Mouse (Mus musculus): ENCODE results near the gene Sphk1.

Gene Sphk1

DNA sequence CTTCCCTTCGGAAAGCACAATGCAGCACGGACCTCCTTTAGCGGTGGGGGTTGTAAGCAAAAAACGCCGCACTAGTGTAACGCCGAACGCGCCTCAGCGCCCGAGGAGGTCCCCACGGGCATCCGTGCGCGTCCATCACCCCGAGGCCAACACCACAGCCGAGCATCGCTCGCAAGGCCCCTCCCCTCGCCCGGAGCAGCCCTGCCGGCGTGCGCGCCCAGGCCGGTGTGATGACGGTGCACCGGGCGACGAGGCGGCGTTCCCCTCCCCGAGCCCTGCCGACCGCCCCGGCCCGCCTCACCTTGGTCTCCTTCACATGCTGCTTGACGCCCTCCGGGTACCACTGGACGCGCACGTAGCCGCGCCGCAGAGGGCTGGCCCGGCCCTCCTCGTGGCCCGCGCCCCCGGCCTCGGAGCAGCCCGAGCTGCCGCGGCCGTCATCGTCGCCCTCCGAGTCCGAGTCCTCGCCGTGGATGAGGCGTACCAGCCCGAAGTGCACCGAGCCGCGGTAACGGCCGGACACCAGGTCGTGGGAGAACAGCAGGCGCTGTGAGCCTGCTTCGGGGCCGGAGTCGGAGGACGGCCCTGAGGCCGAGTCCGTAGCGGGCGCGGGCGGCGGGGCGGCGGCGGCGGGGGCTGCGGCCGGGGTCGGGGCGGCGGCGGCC is 50.1 kb downstream of the Sphk1 start:
- peak; percentile 54 for DNase-seq

DNA sequence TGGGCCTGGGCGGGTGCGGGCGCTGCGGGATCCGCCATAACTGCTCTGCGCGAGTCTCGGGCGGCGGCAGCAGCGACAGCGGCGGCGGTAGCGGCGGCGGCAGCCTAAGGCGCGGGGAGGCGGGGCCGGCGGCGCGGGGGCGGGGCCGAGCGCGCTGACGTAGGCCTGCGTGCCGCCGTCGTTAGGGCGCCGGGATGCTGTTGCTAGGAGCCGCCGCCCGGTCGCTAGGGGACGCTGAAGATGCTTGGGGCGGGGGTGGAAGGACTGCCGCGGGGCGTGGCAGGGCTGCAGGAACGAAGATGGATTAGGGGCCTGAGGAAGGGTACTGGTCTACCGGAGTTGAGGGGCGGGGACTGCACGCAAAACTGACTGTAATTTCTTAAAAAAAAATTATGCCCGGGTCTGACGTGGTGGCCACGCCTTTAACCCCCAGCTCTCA is 50.7 kb downstream of the Sphk1 start, which contains the start of gene Ube2o:
Ube2o (minus strand) TSS at position 72 of the 439 bp plus-strand sequence.
- peak; percentile 91 for DNase-seq

DNA sequence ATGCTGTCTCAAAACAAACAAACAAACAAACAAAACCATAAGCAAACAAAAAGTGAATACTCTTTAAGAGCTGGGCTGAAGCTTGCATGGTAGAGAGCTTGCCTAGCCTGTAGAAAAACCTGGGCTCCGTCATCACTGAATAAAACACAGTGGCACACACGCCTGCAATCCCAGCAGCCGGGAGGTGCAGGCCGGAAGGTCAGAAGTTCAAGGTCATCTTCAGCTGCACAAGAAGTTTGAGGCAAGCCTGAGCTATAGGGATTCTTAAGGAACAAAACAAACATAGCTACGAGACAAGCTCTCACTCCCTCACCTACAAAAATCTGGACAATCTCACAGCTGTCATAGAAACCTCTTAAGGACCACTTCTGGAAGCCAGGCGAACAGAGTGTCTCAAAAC is 55.0 kb downstream of the Sphk1 start:
- DNase-seq = no peak
